Comparison of ENCODE assay signal across 10 mouse cellular contexts in the genomic region with DNA sequence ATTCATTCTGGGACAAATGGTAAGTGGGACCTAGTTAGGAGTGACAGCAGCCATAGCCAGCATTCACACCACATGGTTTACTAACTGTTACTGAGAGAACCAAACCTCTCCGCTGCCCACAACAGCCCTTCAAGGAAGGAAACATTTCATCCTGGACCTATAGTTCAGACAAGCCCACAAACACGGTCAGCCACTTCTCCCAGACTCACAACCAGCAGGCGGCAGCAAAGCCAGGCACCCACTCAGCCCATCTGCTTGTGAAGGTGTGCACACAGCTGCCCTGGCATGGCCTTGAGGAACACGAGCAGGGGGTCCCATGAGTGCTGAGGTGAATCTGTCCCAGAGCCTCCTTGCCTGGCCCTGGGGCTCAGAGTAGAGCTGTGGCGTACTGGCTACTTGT.
DNase-seq lines count a peak whose midpoint lies in the region; ATAC-seq and TF ChIP-seq lines count a peak whose summit lies in the region.
"Had no signal": no experiment of that assay in that cellular context is flagged by ENCODE, and none has a peak within 500 bp of the region (broad histone marks: within the 10 kb centered on the region; RNA-seq: fewer than 3 reads in every experiment).

No protein-coding gene starts in this region.

- no peaks in the 10 kb centered on the region; the same call in 1 of the 2 replicates for H3K27me3 ChIP-seq in lung, embryonic 14.5 days (ENCODE audit: insufficient read depth, low read length)

- intact Hi-C loops in heart, postnatal 10 days (cut with DNase I): no loop called here

- no peak for TF ChIP-seq POLR2A in lung, adult 2 months (IDR thresholded peaks at IDR 0.05; ENCODE audit: borderline replicate concordance, extremely low read depth, low read depth, low read length)
- TF ChIP-seq POLR2A in bone marrow, adult 2 months (IDR thresholded peaks at IDR 0.05; ENCODE audit: borderline replicate concordance, control insufficient read depth, low read depth, low read length): no peak
- TF ChIP-seq POLR2A in embryonic fibroblast, embryonic 13.5 days (IDR thresholded peaks at IDR 0.05; ENCODE audit: low read depth, low read length): no peak

- no peaks in the 10 kb centered on the region for H3K9me3 ChIP-seq in lung, embryonic 14.5 days (ENCODE audit: low read depth, low read length)
- H3K9me3 ChIP-seq: midbrain, embryonic 10.5 days had no signal

- H3K4me2 ChIP-seq in lung, embryonic 14.5 days: no peak overlapping the region

- no peaks in the 10 kb centered on the region for H3K36me3 ChIP-seq in lung, embryonic 14.5 days (ENCODE audit: insufficient read depth)
- H3K36me3 ChIP-seq: midbrain, embryonic 10.5 days had no signal

- H3K4me3 ChIP-seq in lung, embryonic 14.5 days (ENCODE audit: low read depth, low read length): no peak overlapping the region
- no peak overlapping the region for H3K4me3 ChIP-seq in lung, adult 2 months (replicated peaks; ENCODE audit: extremely low read depth, low read depth, low read length)
- no peak overlapping the region for H3K4me3 ChIP-seq in bone marrow, adult 2 months (replicated peaks; ENCODE audit: control insufficient read depth, low read depth, low read length)
- no peak overlapping the region for H3K4me3 ChIP-seq in embryonic fibroblast, embryonic 13.5 days (ENCODE audit: insufficient read depth, low read length)
- H3K4me3 ChIP-seq: erythroblast, embryonic 14.5 days; midbrain, embryonic 10.5 days had no signal

- H3K27ac ChIP-seq in lung, embryonic 14.5 days (ENCODE audit: low read depth): no peak overlapping the region
- no peak overlapping the region for H3K27ac ChIP-seq in bone marrow, adult 2 months (ENCODE audit: control insufficient read depth, insufficient read depth, low read depth, low read length, poor library complexity)
- no peak overlapping the region for H3K27ac ChIP-seq in embryonic fibroblast, embryonic 13.5 days (ENCODE audit: insufficient read depth, low read length)
- H3K27ac ChIP-seq: midbrain, embryonic 10.5 days had no signal

- H3K9ac ChIP-seq in lung, embryonic 14.5 days: no peak overlapping the region

- peak; percentile 64 for TF ChIP-seq CTCF in lung, embryonic 14.5 days (IDR thresholded peaks at IDR 0.05; ENCODE audit: low read depth)
- TF ChIP-seq CTCF in lung, adult 2 months (IDR thresholded peaks at IDR 0.05; ENCODE audit: insufficient read depth, low read length): no peak
- TF ChIP-seq CTCF in bone marrow, adult 2 months (IDR thresholded peaks at IDR 0.05; ENCODE audit: control insufficient read depth, insufficient read depth, low read length): peak; percentile 53; the same call in 1 of the 2 replicates
- peak; percentile 23; the same call in 1 of the 2 replicates for TF ChIP-seq CTCF in embryonic fibroblast, embryonic 13.5 days (IDR thresholded peaks at IDR 0.05; ENCODE audit: borderline replicate concordance, insufficient read depth, low read length)

- H3K4me1 ChIP-seq in lung, embryonic 14.5 days (ENCODE audit: insufficient read depth): no peaks in the 10 kb centered on the region
- no peaks in the 10 kb centered on the region for H3K4me1 ChIP-seq in lung, adult 2 months (ENCODE audit: control insufficient read depth, insufficient read depth, low read length)
- no peaks in the 10 kb centered on the region; the same call in 1 of the 2 replicates for H3K4me1 ChIP-seq in bone marrow, adult 2 months (ENCODE audit: control insufficient read depth, insufficient read depth, low read length)
- H3K4me1 ChIP-seq in embryonic fibroblast, embryonic 13.5 days (ENCODE audit: control insufficient read depth, insufficient read depth, low read length): no peaks in the 10 kb centered on the region

- ATAC-seq in lung, embryonic 14.5 days (ENCODE audit: insufficient read depth): no peak
- no peak for ATAC-seq in inflammation-experienced regulatory T-cells, adult 6 months

- WGBS in lung, embryonic 14.5 days: 61% methylated on average over 5 of the region's 5 CpGs
- WGBS in lung, adult 2 months: 61% methylated on average over 5 of the region's 5 CpGs
- 23% methylated on average over 5 of the region's 5 CpGs for WGBS in bone marrow, adult 2 months

- DNase-seq in heart, postnatal 4 days: peak; percentile 8
- no peak for DNase-seq in heart, postnatal 10 days
- peak; percentile 34 for DNase-seq in lung, embryonic 14.5 days
- DNase-seq in lung, adult 2 months: no peak
- DNase-seq: heart, adult 18-20 months had no signal

Comparison
In these comparisons a context has a peak if more than half of its experiments do, and no peak if none do; other contexts are left out.
1. DNase-seq: peak in heart, postnatal 4 days (single experiment) and lung, embryonic 14.5 days (single experiment); none in heart, postnatal 10 days (0 of 2) and lung, adult 2 months (single experiment).